Mouse (Mus musculus) adrenal gland, adult 18-20 months (tissue): ENCODE results near the gene Kcnd2. TPM values are rescaled to one million over a fixed set of nuclear protein-coding genes. Genes with fewer than 3 reads are reported as not detected.
"Not testable (repeated sequence)": the region's sequence is repeated elsewhere in the genome, so short reads cannot be mapped to it uniquely, and the experiment has no call there.

Source experiments
- DNase-seq, 2 experiments: peaks; one replicate each; pipeline ENCODE4 v3.0.0; 2021 to 2022; ENCODE audit warnings: low spot score in 2 of 2
- long read RNA-seq, 2 experiments: library from polyadenylated mRNA; stranded (forward); transcript quantifications; one replicate each; pipeline ENCODE4 v2.0.0; 2021
- total RNA-seq, 2 experiments: library from RNA; stranded (reverse); gene quantifications; 1 replicate in 1 of 2; 2 replicates in 1 of 2; pipeline ENCODE4 v1.2.3; 2021

Gene Kcnd2
- 1 to 10 TPM; 2.9 to 3.8 TPM for total RNA-seq
- long read RNA-seq, experiment 1, partial matches to known transcripts, result 0 of 1 reads
- long read RNA-seq, experiment 1, other reads (novel, unspliced or antisense), result 1 of 1 reads
- long read RNA-seq, experiment 2, partial matches to known transcripts, result 0 of 1 reads
- long read RNA-seq, experiment 2, other reads (novel, unspliced or antisense), result 1 of 1 reads

GRCm38 (mm10) chr6:21215491-21216191, at the start of gene Kcnd2:
Gene Kcnd2 (plus strand): TSS chr6:21215503.
- no peak for DNase-seq

GRCm38 (mm10) chr6:21166611-21167010, 48.7 kb upstream of the Kcnd2 start:
- no peak for DNase-seq

GRCm38 (mm10) chr6:21195341-21195740, 20.0 kb upstream of the Kcnd2 start:
- DNase-seq, result no peak

- peak; percentile 50 to 65 for DNase-seq
Observed at GRCm38 (mm10) chr6:21213865-21214672, 1.2 kb upstream of the Kcnd2 start.

GRCm38 (mm10) chr6:21214673-21215490, 421 bp upstream of the Kcnd2 start:
- DNase-seq, result peak; percentile 47 to 54

- DNase-seq, result no peak
Observed at GRCm38 (mm10) chr6:21216206-21217020, 1.1 kb downstream of the Kcnd2 start.

- DNase-seq, result no peak
Observed at GRCm38 (mm10) chr6:21217156-21217555, 1.9 kb downstream of the Kcnd2 start.

GRCm38 (mm10) chr6:21226124-21226523, 10.8 kb downstream of the Kcnd2 start:
- DNase-seq, result no peak

- no peak for DNase-seq
Observed at GRCm38 (mm10) chr6:21259031-21259430, 43.7 kb downstream of the Kcnd2 start.

- DNase-seq, result no peak
Observed at GRCm38 (mm10) chr6:21267897-21268296, 52.6 kb downstream of the Kcnd2 start.

- DNase-seq, result no peak
Observed at GRCm38 (mm10) chr6:21277343-21277933, 62.1 kb downstream of the Kcnd2 start.

- DNase-seq, result no peak
Observed at GRCm38 (mm10) chr6:21304943-21305342, 89.6 kb downstream of the Kcnd2 start.

GRCm38 (mm10) chr6:21310159-21310558, 94.9 kb downstream of the Kcnd2 start:
- DNase-seq, result no peak

GRCm38 (mm10) chr6:21321407-21321806, 106.1 kb downstream of the Kcnd2 start:
- no peak for DNase-seq

GRCm38 (mm10) chr6:21322211-21322610, 106.9 kb downstream of the Kcnd2 start:
- DNase-seq, result no peak

GRCm38 (mm10) chr6:21325251-21325650, 109.9 kb downstream of the Kcnd2 start:
- DNase-seq, result no peak

- DNase-seq, result no peak
Observed at GRCm38 (mm10) chr6:21327081-21327737, 111.9 kb downstream of the Kcnd2 start.

- DNase-seq, result not testable (repeated sequence)
Observed at GRCm38 (mm10) chr6:21385298-21385697, 170.0 kb downstream of the Kcnd2 start.

GRCm38 (mm10) chr6:21391776-21392175, 176.5 kb downstream of the Kcnd2 start:
- DNase-seq, result no peak
